8 mouse cellular contexts compared by ENCODE assay signal in genomic region chr11:116078221-116078620, GRCm38 (mm10). TPM values are rescaled to one million over a fixed set of nuclear protein-coding genes. Genes with fewer than 3 reads are reported as not detected.
A peak's percentile ranks its signal among the peaks of the same experiment; 100 is the strongest.
DNase-seq lines count a peak whose midpoint lies in the region; ATAC-seq and TF ChIP-seq lines count a peak whose summit lies in the region.

No protein-coding gene starts in this region.

- H3K9me3 ChIP-seq in CH12.LX (replicated peaks; ENCODE audit: low read length): no peaks in the 10 kb centered on the region
- H3K9me3 ChIP-seq in embryonic facial prominence, embryonic 13.5 days: no peaks in the 10 kb centered on the region
- no peaks in the 10 kb centered on the region for H3K9me3 ChIP-seq in hindbrain, embryonic 14.5 days (ENCODE audit: control insufficient read depth, low read length)
- H3K9me3 ChIP-seq in liver, embryonic 16.5 days (replicated peaks; ENCODE audit: control insufficient read depth, low read length): no peaks in the 10 kb centered on the region

- H3K4me2 ChIP-seq in CH12.LX (ENCODE audit: insufficient read depth, low read depth, poor library complexity, severe bottlenecking): peak overlapping the region; percentile 46
- H3K4me2 ChIP-seq in embryonic facial prominence, embryonic 13.5 days: peak overlapping the region; percentile 56
- peak overlapping the region; percentile 54 for H3K4me2 ChIP-seq in hindbrain, embryonic 14.5 days (replicated peaks)
- peak overlapping the region; percentile 93 for H3K4me2 ChIP-seq in liver, embryonic 16.5 days (ENCODE audit: low read depth, low read length)

- H3K4me1 ChIP-seq in CH12.LX (ENCODE audit: control insufficient read depth in 1 of 2, insufficient read depth in 2 of 2): peaks cover 2 to 27% of the 10 kb centered on the region in 2 experiments; a peak in 2 of 4 replicates
- H3K4me1 ChIP-seq in embryonic facial prominence, embryonic 13.5 days: peaks cover 20% of the 10 kb centered on the region
- H3K4me1 ChIP-seq in hindbrain, embryonic 14.5 days (replicated peaks; ENCODE audit: control insufficient read depth, insufficient read depth, low read length): peaks cover 4% of the 10 kb centered on the region; the same call in 1 of the 2 replicates
- peaks cover 55% of the 10 kb centered on the region for H3K4me1 ChIP-seq in liver, embryonic 16.5 days (ENCODE audit: control insufficient read depth, low read depth, low read length)

- peak; percentile 50; the same call in 1 of the 2 replicates for TF ChIP-seq POLR2A in CH12.LX (IDR thresholded peaks at IDR 0.05; ENCODE audit: low read depth, low read length)

- DNase-seq in 3134 (ENCODE audit: extremely low read depth, insufficient read length, low spot score) (peak; percentile 79), CH12.LX (ENCODE audit: extremely low read depth) (peak; percentile 65)
- no peak for DNase-seq in hindbrain, embryonic 14.5 days (ENCODE audit: low spot score)
- peak; percentile 81 to 84 for DNase-seq in natural killer cell, adult 2 months (ENCODE audit: low spot score in 2 of 2)
- DNase-seq in thymus, postnatal 25 days: peak; percentile 95
- DNase-seq in right cerebral cortex, adult 2 months (ENCODE audit: low spot score in 2 of 2): no peak

- no peak for TF ChIP-seq CTCF in CH12.LX (conservative IDR thresholded peaks at IDR 0.05 in 1 of 2, IDR thresholded peaks at IDR 0.05 in 1 of 2; ENCODE audit: low read depth in 2 of 2, low read length in 2 of 2)

- peak overlapping the region; percentile 55 to 59 (median 57) for H3K4me3 ChIP-seq in CH12.LX (replicated peaks in 1 of 3; ENCODE audit: low read depth in 2 of 3, low read length in 2 of 3, poor library complexity in 1 of 3)
- peak overlapping the region; percentile 20; the same call in 1 of the 2 replicates for H3K4me3 ChIP-seq in embryonic facial prominence, embryonic 13.5 days
- peak overlapping the region; percentile 22 for H3K4me3 ChIP-seq in hindbrain, embryonic 14.5 days (replicated peaks; ENCODE audit: low read length)
- peak overlapping the region; percentile 68 for H3K4me3 ChIP-seq in liver, embryonic 16.5 days (ENCODE audit: low read depth, low read length)

- no peak for TF ChIP-seq RAD21 in CH12.LX (IDR thresholded peaks at IDR 0.05; ENCODE audit: low read depth, low read length)

- peak overlapping the region; percentile 22 for H3K9ac ChIP-seq in CH12.LX (ENCODE audit: insufficient read depth, low read depth)
- H3K9ac ChIP-seq in embryonic facial prominence, embryonic 13.5 days: 0 out of 2 replicates have a peak overlapping the region, but pooled peaks have one; percentile 52
- peak overlapping the region; percentile 54 for H3K9ac ChIP-seq in hindbrain, embryonic 14.5 days
- peak overlapping the region; percentile 83 for H3K9ac ChIP-seq in liver, embryonic 16.5 days (ENCODE audit: low read depth, low read length)

- 13% methylated on average over 16 of the region's 16 CpGs for WGBS in embryonic facial prominence, embryonic 13.5 days
- 6% methylated on average over 16 of the region's 16 CpGs for WGBS in hindbrain, embryonic 14.5 days
- 5% methylated on average over 16 of the region's 16 CpGs for WGBS in liver, embryonic 16.5 days (ENCODE audit: insufficient replicate concordance)

- no peak for ATAC-seq in embryonic facial prominence, embryonic 13.5 days (ENCODE audit: insufficient number of reproducible peaks, insufficient read depth, low FRiP score, low TSS enrichment, low read depth)
- ATAC-seq in hindbrain, embryonic 14.5 days (ENCODE audit: low FRiP score): peak; percentile 41; the same call in 1 of the 2 replicates
- peak; percentile 12; the same call in 1 of the 2 replicates for ATAC-seq in liver, embryonic 16.5 days (ENCODE audit: low read depth)

- dilution Hi-C loops in CH12.LX (cut with MboI; ENCODE audit: extremely low pct_ligation_motif_present, extremely low pct_unique_long_range_greater_than_20kb, low sequenced_read_pairs): no loop called here

- no peaks in the 10 kb centered on the region for H3K27me3 ChIP-seq in CH12.LX (replicated peaks)
- no peaks in the 10 kb centered on the region for H3K27me3 ChIP-seq in embryonic facial prominence, embryonic 13.5 days
- no peaks in the 10 kb centered on the region for H3K27me3 ChIP-seq in hindbrain, embryonic 14.5 days (ENCODE audit: control insufficient read depth, insufficient read depth, low read length)
- H3K27me3 ChIP-seq in liver, embryonic 16.5 days (ENCODE audit: control insufficient read depth, insufficient read depth, low read depth, low read length): no peaks in the 10 kb centered on the region

- TF ChIP-seq EP300 in CH12.LX (IDR thresholded peaks at IDR 0.05; ENCODE audit: low read length): no peak

- no peaks in the 10 kb centered on the region for H3K79me2 ChIP-seq in CH12.LX (replicated peaks; ENCODE audit: control insufficient read depth, extremely low read depth, insufficient read depth, poor library complexity, severe bottlenecking)

- in situ Hi-C loops in CH12.LX (cut with MboI; ENCODE audit: low pct_ligation_motif_present, low pct_unique_long_range_greater_than_20kb, low sequenced_read_pairs): no loop called here

- H3K36me3 ChIP-seq in CH12.LX (replicated peaks in 1 of 2; ENCODE audit: control insufficient read depth in 1 of 2, insufficient read depth in 1 of 2, low read length in 1 of 2): peaks cover 39 to 67% of the 10 kb centered on the region in 2 experiments
- peaks cover 45% of the 10 kb centered on the region for H3K36me3 ChIP-seq in embryonic facial prominence, embryonic 13.5 days
- H3K36me3 ChIP-seq in hindbrain, embryonic 14.5 days (replicated peaks; ENCODE audit: control insufficient read depth, insufficient read depth): peaks cover 42% of the 10 kb centered on the region
- H3K36me3 ChIP-seq in liver, embryonic 16.5 days (ENCODE audit: control insufficient read depth, insufficient read depth): peaks cover 40% of the 10 kb centered on the region

- H3K27ac ChIP-seq in CH12.LX (ENCODE audit: insufficient read depth, low read depth): peak overlapping the region; percentile 50
- H3K27ac ChIP-seq in embryonic facial prominence, embryonic 13.5 days: peak overlapping the region; percentile 39; the same call in 1 of the 2 replicates
- 0 out of 2 replicates have a peak overlapping the region, but pooled peaks have one; percentile 51 for H3K27ac ChIP-seq in hindbrain, embryonic 14.5 days
- H3K27ac ChIP-seq in liver, embryonic 16.5 days (ENCODE audit: low read length): peak overlapping the region; percentile 97

TF ChIP-seq in CH12.LX, 34 proteins besides CTCF, POLR2A, EP300 and RAD21 (continues in another document):
- TF ChIP-seq HCFC1 (IDR thresholded peaks at IDR 0.05; ENCODE audit: low read depth, low read length) (no peak), ZKSCAN1 (IDR thresholded peaks at IDR 0.05; ENCODE audit: borderline replicate concordance, low read depth, low read length) (no peak), MAX (IDR thresholded peaks at IDR 0.05; ENCODE audit: low read length) (no peak), NELFE (IDR thresholded peaks at IDR 0.05; ENCODE audit: low read depth, low read length) (no peak), MAFK (IDR thresholded peaks at IDR 0.05; ENCODE audit: insufficient replicate concordance, low read length) (no peak), TBP (conservative IDR thresholded peaks at IDR 0.05; ENCODE audit: low read depth, low read length) (no peak), SIN3A (IDR thresholded peaks at IDR 0.05; ENCODE audit: low read length) (no peak; the same call in 1 of the 2 replicates), POLR2AphosphoS2 (IDR thresholded peaks at IDR 0.05; ENCODE audit: low read depth, low read length) (peak; percentile 84)

RNA-seq across cellular contexts. Expression of gene Unc13d, which starts 0.5 kb away (rescaled TPM):
- total RNA-seq in CH12.LX (2012; rRNA removed) (12.2 and 14.0 TPM in 2 replicates), CH12.LX (2014; rRNA removed) (8.9 and 9.6 TPM in 2 replicates)
- 15.7 and 16.8 TPM in 2 replicates for polyA plus RNA-seq in CH12.LX (2012; ENCODE audit: insufficient read length, low read depth)
- polyA plus RNA-seq in embryonic facial prominence, embryonic 13.5 days (2015; fragmentation: Nextera tagmentation; extraction: Ambion mirVana): 2.7 and 2.9 TPM in 2 replicates
- polyA plus RNA-seq in hindbrain, embryonic 14.5 days (2014; fragmentation: Nextera tagmentation; extraction: Ambion mirVana): 0.75 and 0.83 TPM in 2 replicates
- 17.8 and 20.4 TPM in 2 replicates for polyA plus RNA-seq in liver, embryonic 16.5 days (2015; fragmentation: Nextera tagmentation; extraction: Ambion mirVana)

RNA-seq across cellular contexts. Expression of gene Wbp2, which starts 8.6 kb away (rescaled TPM):
- total RNA-seq in CH12.LX (2012; rRNA removed) (27.1 and 30.7 TPM in 2 replicates), CH12.LX (2014; rRNA removed) (14.0 and 15.2 TPM in 2 replicates)
- 70.8 and 97.1 TPM in 2 replicates for polyA plus RNA-seq in CH12.LX (2012; ENCODE audit: insufficient read length, low read depth)
- 48.8 and 52.0 TPM in 2 replicates for polyA plus RNA-seq in embryonic facial prominence, embryonic 13.5 days (2015; fragmentation: Nextera tagmentation; extraction: Ambion mirVana)
- 164 and 183 TPM in 2 replicates for polyA plus RNA-seq in hindbrain, embryonic 14.5 days (2014; fragmentation: Nextera tagmentation; extraction: Ambion mirVana)
- polyA plus RNA-seq in liver, embryonic 16.5 days (2015; fragmentation: Nextera tagmentation; extraction: Ambion mirVana): 85.2 and 110 TPM in 2 replicates

RNA-seq across cellular contexts. Expression of gene Unk, which starts 48.1 kb away (rescaled TPM):
- total RNA-seq in CH12.LX (2012; rRNA removed): 22.2 and 24.7 TPM in 2 replicates
- 18.5 and 20.9 TPM in 2 replicates for total RNA-seq in CH12.LX (2014; rRNA removed)
- polyA plus RNA-seq in CH12.LX (2012; ENCODE audit: insufficient read length, low read depth): 30.5 and 35.0 TPM in 2 replicates
- polyA plus RNA-seq in embryonic facial prominence, embryonic 13.5 days (2015; fragmentation: Nextera tagmentation; extraction: Ambion mirVana): 40.7 and 44.9 TPM in 2 replicates
- polyA plus RNA-seq in hindbrain, embryonic 14.5 days (2014; fragmentation: Nextera tagmentation; extraction: Ambion mirVana): 25.6 and 29.3 TPM in 2 replicates
- polyA plus RNA-seq in liver, embryonic 16.5 days (2015; fragmentation: Nextera tagmentation; extraction: Ambion mirVana): 8.8 and 10.8 TPM in 2 replicates

RNA-seq across cellular contexts. Expression of gene Trim47, which starts 48.8 kb away (rescaled TPM):
- total RNA-seq in CH12.LX (2012; rRNA removed): 0.21 and 0.38 TPM in 2 replicates
- 0.21 TPM in 1 of 2 replicates, not detected in the other for total RNA-seq in CH12.LX (2014; rRNA removed)
- polyA plus RNA-seq in CH12.LX (2012; ENCODE audit: insufficient read length, low read depth): 0.50 TPM in 1 of 2 replicates, not detected in the other
- polyA plus RNA-seq in embryonic facial prominence, embryonic 13.5 days (2015; fragmentation: Nextera tagmentation; extraction: Ambion mirVana): 8.6 and 9.4 TPM in 2 replicates
- polyA plus RNA-seq in hindbrain, embryonic 14.5 days (2014; fragmentation: Nextera tagmentation; extraction: Ambion mirVana): 9.4 and 10.6 TPM in 2 replicates
- polyA plus RNA-seq in liver, embryonic 16.5 days (2015; fragmentation: Nextera tagmentation; extraction: Ambion mirVana): 5.1 and 6.2 TPM in 2 replicates

RNA-seq across cellular contexts. Expression of gene H3f3b, which starts 50.5 kb away (rescaled TPM):
- 340 and 455 TPM in 2 replicates for total RNA-seq in CH12.LX (2012; rRNA removed)
- 567 and 573 TPM in 2 replicates for total RNA-seq in CH12.LX (2014; rRNA removed)
- polyA plus RNA-seq in CH12.LX (2012; ENCODE audit: insufficient read length, low read depth): 862 and 889 TPM in 2 replicates
- polyA plus RNA-seq in embryonic facial prominence, embryonic 13.5 days (2015; fragmentation: Nextera tagmentation; extraction: Ambion mirVana): 2,264 and 2,363 TPM in 2 replicates
- polyA plus RNA-seq in hindbrain, embryonic 14.5 days (2014; fragmentation: Nextera tagmentation; extraction: Ambion mirVana): 1,746 and 2,054 TPM in 2 replicates
- polyA plus RNA-seq in liver, embryonic 16.5 days (2015; fragmentation: Nextera tagmentation; extraction: Ambion mirVana): 527 and 601 TPM in 2 replicates

Comparison
In these comparisons a context has a peak if more than half of its experiments do, and no peak if none do; other contexts are left out.
1. DNase-seq: peak in 3134 (single experiment), CH12.LX (single experiment), natural killer cell, adult 2 months (2 of 2) and thymus, postnatal 25 days (single experiment); none in hindbrain, embryonic 14.5 days (single experiment) and right cerebral cortex, adult 2 months (0 of 2).
2. H3K27ac ChIP-seq: peak in every context shown above with its lines; median percentile 97 in liver, embryonic 16.5 days; 51 in hindbrain, embryonic 14.5 days; 50 in CH12.LX; 39 in embryonic facial prominence, embryonic 13.5 days.
3. H3K9ac ChIP-seq: peak in every context shown above with its lines; median percentile 83 in liver, embryonic 16.5 days; 54 in hindbrain, embryonic 14.5 days; 52 in embryonic facial prominence, embryonic 13.5 days; 22 in CH12.LX.
4. Peak in every context shown above with its lines, with median percentiles within 50 percentile points of each other: H3K4me2 ChIP-seq and H3K4me3 ChIP-seq.